Mouse (Mus musculus): ENCODE data around the gene Prkab2. TPM values are rescaled to one million over a fixed set of nuclear protein-coding genes. Genes with fewer than 3 reads are reported as not detected.

The Prkab2 gene
- total and polyA plus RNA-seq, 3 experiments: 0.68 to 1.5 (median 1.4) TPM

DNA sequence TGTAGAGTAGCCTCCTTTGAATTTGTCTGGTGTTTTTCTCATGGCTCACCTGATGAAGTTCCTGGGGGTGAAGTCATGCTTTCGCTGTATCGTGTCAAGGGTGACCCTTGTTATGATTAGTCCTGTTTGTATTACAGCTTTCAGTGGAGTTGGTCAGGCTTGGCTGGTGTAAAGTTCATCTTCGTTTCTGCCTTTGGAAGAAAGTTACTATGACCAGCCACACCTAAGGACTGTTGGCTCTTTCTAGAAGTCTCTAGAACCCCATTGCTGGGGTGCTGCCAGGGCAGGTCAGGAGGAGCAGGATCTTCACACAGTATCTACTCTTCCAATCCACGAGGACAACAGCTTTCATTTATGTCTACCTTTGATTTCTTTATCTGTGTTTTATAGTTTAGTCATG lies 24.5 kb upstream of the Prkab2 start:
- DNase-seq (ENCODE audit: extremely low read depth): no peak
- no peaks in the 10 kb centered on the region for H3K27me3 ChIP-seq (replicated peaks)
- dilution Hi-C loops (cut with MboI; ENCODE audit: extremely low pct_ligation_motif_present, extremely low pct_unique_long_range_greater_than_20kb, low sequenced_read_pairs): no loop called here
- H3K4me3 ChIP-seq (replicated peaks in 1 of 3; ENCODE audit: low read depth in 2 of 3, low read length in 2 of 3, poor library complexity in 1 of 3): no peak overlapping the region
- H3K79me2 ChIP-seq (replicated peaks; ENCODE audit: control insufficient read depth, extremely low read depth, insufficient read depth, poor library complexity, severe bottlenecking): no peaks in the 10 kb centered on the region
- no peak overlapping the region for H3K4me2 ChIP-seq (ENCODE audit: insufficient read depth, low read depth, poor library complexity, severe bottlenecking)
- peaks cover 0 to 11% of the 10 kb centered on the region in 2 experiments; a peak in 2 of 4 replicates for H3K4me1 ChIP-seq (ENCODE audit: control insufficient read depth in 1 of 2, insufficient read depth in 2 of 2)
- TF ChIP-seq PAX5 (IDR thresholded peaks at IDR 0.05; ENCODE audit: low read length) (no peak), MYC (IDR thresholded peaks at IDR 0.05; ENCODE audit: low read depth, low read length) (no peak), ZC3H11A (IDR thresholded peaks at IDR 0.05; ENCODE audit: low read depth, low read length) (no peak), CTCF (conservative IDR thresholded peaks at IDR 0.05 in 1 of 2, IDR thresholded peaks at IDR 0.05 in 1 of 2; ENCODE audit: low read depth in 2 of 2, low read length in 2 of 2) (no peak), RAD21 (IDR thresholded peaks at IDR 0.05; ENCODE audit: low read depth, low read length) (no peak)
- no peaks in the 10 kb centered on the region for H3K36me3 ChIP-seq (replicated peaks in 1 of 2; ENCODE audit: control insufficient read depth in 1 of 2, insufficient read depth in 1 of 2, low read length in 1 of 2)
- in situ Hi-C loops (cut with MboI; ENCODE audit: low pct_ligation_motif_present, low pct_unique_long_range_greater_than_20kb, low sequenced_read_pairs): no loop called here
- H3K9ac ChIP-seq (ENCODE audit: insufficient read depth, low read depth): no peak overlapping the region
- H3K9me3 ChIP-seq (replicated peaks; ENCODE audit: low read length): no peaks in the 10 kb centered on the region
- no peak overlapping the region for H3K27ac ChIP-seq (ENCODE audit: insufficient read depth, low read depth)

DNA sequence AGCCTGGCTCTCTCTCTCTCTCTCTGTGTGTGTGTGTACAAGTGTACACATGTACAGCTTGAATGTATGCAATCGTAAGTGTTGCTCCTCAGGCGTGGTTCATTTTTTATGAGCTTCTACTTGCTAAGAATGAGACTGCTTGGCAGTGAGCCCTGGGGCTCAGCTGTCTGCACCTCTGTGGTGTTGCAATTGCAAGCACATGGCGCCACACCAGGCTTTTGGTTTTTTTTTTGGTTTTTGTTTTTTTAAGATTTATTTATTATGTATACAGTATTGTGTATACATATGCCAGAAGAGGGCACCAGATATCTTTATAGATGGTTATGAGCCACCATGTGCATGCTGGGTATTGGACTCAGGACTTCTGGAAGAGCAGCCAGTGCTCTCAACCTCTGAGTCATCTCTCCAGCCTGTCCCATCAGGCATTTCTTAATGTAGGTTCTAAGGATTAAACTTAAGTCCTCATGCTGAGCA lies 23.7 kb upstream of the Prkab2 start:
- no peak overlapping the region for H3K4me2 ChIP-seq (ENCODE audit: insufficient read depth, low read depth, poor library complexity, severe bottlenecking)
- no peaks in the 10 kb centered on the region for H3K79me2 ChIP-seq (replicated peaks; ENCODE audit: control insufficient read depth, extremely low read depth, insufficient read depth, poor library complexity, severe bottlenecking)
- no peak for DNase-seq (ENCODE audit: extremely low read depth)
- no peaks in the 10 kb centered on the region for H3K36me3 ChIP-seq (replicated peaks in 1 of 2; ENCODE audit: control insufficient read depth in 1 of 2, insufficient read depth in 1 of 2, low read length in 1 of 2)
- H3K27me3 ChIP-seq (replicated peaks): no peaks in the 10 kb centered on the region
- peak; percentile 7 for TF ChIP-seq RAD21 (IDR thresholded peaks at IDR 0.05; ENCODE audit: low read depth, low read length)
- no peak for TF ChIP-seq POLR2AphosphoS2 (IDR thresholded peaks at IDR 0.05; ENCODE audit: low read depth, low read length)
- peak; percentile 36; the same call in 1 of the 2 replicates for TF ChIP-seq ZNF384 (IDR thresholded peaks at IDR 0.05; ENCODE audit: low read depth, low read length)
- peak in 1 of 2 experiments; percentile 18; a peak in 1 of 4 replicates for TF ChIP-seq CTCF (conservative IDR thresholded peaks at IDR 0.05 in 1 of 2, IDR thresholded peaks at IDR 0.05 in 1 of 2; ENCODE audit: low read depth in 2 of 2, low read length in 2 of 2)
- H3K27ac ChIP-seq (ENCODE audit: insufficient read depth, low read depth): no peak overlapping the region
- H3K9me3 ChIP-seq (replicated peaks; ENCODE audit: low read length): no peaks in the 10 kb centered on the region
- H3K9ac ChIP-seq (ENCODE audit: insufficient read depth, low read depth): no peak overlapping the region
- dilution Hi-C loops (cut with MboI; ENCODE audit: extremely low pct_ligation_motif_present, extremely low pct_unique_long_range_greater_than_20kb, low sequenced_read_pairs): no loop called here
- H3K4me3 ChIP-seq (replicated peaks in 1 of 3; ENCODE audit: low read depth in 2 of 3, low read length in 2 of 3, poor library complexity in 1 of 3): no peak overlapping the region
- H3K4me1 ChIP-seq (ENCODE audit: control insufficient read depth in 1 of 2, insufficient read depth in 2 of 2): peaks cover 0 to 4% of the 10 kb centered on the region in 2 experiments; a peak in 1 of 4 replicates
- in situ Hi-C loops (cut with MboI; ENCODE audit: low pct_ligation_motif_present, low pct_unique_long_range_greater_than_20kb, low sequenced_read_pairs): no loop called here

DNA sequence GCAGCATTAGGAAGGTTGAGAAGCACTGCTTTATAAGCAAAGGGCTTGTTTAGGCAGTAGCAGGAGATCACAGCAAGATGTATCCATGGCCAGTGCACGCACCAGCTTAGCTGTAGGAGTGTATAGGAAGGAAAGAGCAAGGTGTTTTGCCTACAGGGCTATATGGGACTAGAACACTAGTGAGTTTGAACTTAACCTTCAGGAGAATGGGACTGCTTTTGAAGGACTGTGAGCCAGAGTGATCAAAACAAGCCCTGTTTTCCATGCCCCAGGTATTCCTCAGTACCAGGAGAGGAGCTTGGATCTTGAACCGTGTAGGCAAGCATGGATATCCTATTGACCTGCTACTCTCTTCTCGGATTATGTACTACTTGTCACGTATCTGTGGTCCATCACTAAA lies 16.6 kb upstream of the Prkab2 start:
- Histone ChIP-seq H3K4me1 (ENCODE audit: control insufficient read depth in 1 of 2, insufficient read depth in 2 of 2) (no peaks in the 10 kb centered on the region), H3K4me2 (ENCODE audit: insufficient read depth, low read depth, poor library complexity, severe bottlenecking) (no peak overlapping the region), H3K4me3 (replicated peaks in 1 of 3; ENCODE audit: low read depth in 2 of 3, low read length in 2 of 3, poor library complexity in 1 of 3) (no peak overlapping the region), H3K9ac (ENCODE audit: insufficient read depth, low read depth) (no peak overlapping the region), H3K27ac (ENCODE audit: insufficient read depth, low read depth) (no peak overlapping the region), H3K9me3 (replicated peaks; ENCODE audit: low read length) (no peaks in the 10 kb centered on the region), H3K36me3 (replicated peaks in 1 of 2; ENCODE audit: control insufficient read depth in 1 of 2, insufficient read depth in 1 of 2, low read length in 1 of 2) (no peaks in the 10 kb centered on the region), H3K79me2 (replicated peaks; ENCODE audit: control insufficient read depth, extremely low read depth, insufficient read depth, poor library complexity, severe bottlenecking) (no peaks in the 10 kb centered on the region), H3K27me3 (replicated peaks) (no peaks in the 10 kb centered on the region)
- DNase-seq (ENCODE audit: extremely low read depth): no peak
- no peak for TF ChIP-seq ZC3H11A (IDR thresholded peaks at IDR 0.05; ENCODE audit: low read depth, low read length)
- no peak for TF ChIP-seq ZMIZ1 (IDR thresholded peaks at IDR 0.05; ENCODE audit: low read depth, low read length)
- no peak for TF ChIP-seq SIN3A (IDR thresholded peaks at IDR 0.05; ENCODE audit: low read length)
- no peak for TF ChIP-seq MEF2A (IDR thresholded peaks at IDR 0.05; ENCODE audit: borderline replicate concordance, low read depth, low read length)
- no peak for TF ChIP-seq MXI1 (IDR thresholded peaks at IDR 0.05; ENCODE audit: low read depth, low read length)
- TF ChIP-seq KAT2A (IDR thresholded peaks at IDR 0.05; ENCODE audit: insufficient replicate concordance, low read length): no peak
- TF ChIP-seq HCFC1 (IDR thresholded peaks at IDR 0.05; ENCODE audit: low read depth, low read length): no peak
- no peak for TF ChIP-seq POLR2A (IDR thresholded peaks at IDR 0.05; ENCODE audit: low read depth, low read length)
- TF ChIP-seq NRF1 (IDR thresholded peaks at IDR 0.05; ENCODE audit: low read depth, low read length): no peak
- in situ Hi-C loops (cut with MboI; ENCODE audit: low pct_ligation_motif_present, low pct_unique_long_range_greater_than_20kb, low sequenced_read_pairs): no loop called here
- dilution Hi-C loops (cut with MboI; ENCODE audit: extremely low pct_ligation_motif_present, extremely low pct_unique_long_range_greater_than_20kb, low sequenced_read_pairs): no loop called here
